Mouse (Mus musculus): ENCODE measurements at regions not wholly inside any gene's neighbourhood (a gene's known extent, or its start where the extent isn't known, plus 50 kb on each side); places are given as distances from the start of the nearest gene placed in this dataset.

GRCm38 (mm10) chr10:91314441-91314840 is 133.3 kb upstream of the Tmpo start:
- DNase-seq (ENCODE audit: low read depth, low spot score), result no peak

GRCm38 (mm10) chr10:91313316-91313715 is 132.2 kb upstream of the Tmpo start:
- no peak for DNase-seq (ENCODE audit: low read depth, low spot score)

- DNase-seq (ENCODE audit: low read depth, low spot score), result no peak
These were observed 131.8 kb upstream of the Tmpo start for GRCm38 (mm10) chr10:91312913-91313312.

GRCm38 (mm10) chr10:91300067-91300466 is 119.0 kb upstream of the Tmpo start:
- no peak for DNase-seq (ENCODE audit: low read depth, low spot score)

- DNase-seq (ENCODE audit: low read depth, low spot score), result peak; percentile 64
These were observed 116.8 kb upstream of the Tmpo start for GRCm38 (mm10) chr10:91297792-91298460.

GRCm38 (mm10) chr10:91295345-91295744 is 114.2 kb upstream of the Tmpo start:
- no peak for DNase-seq (ENCODE audit: low read depth, low spot score)

GRCm38 (mm10) chr10:91293226-91293625 is 112.1 kb upstream of the Tmpo start:
- DNase-seq (ENCODE audit: low read depth, low spot score), result no peak

- no peak for DNase-seq (ENCODE audit: low read depth, low spot score)
These were observed 103.1 kb upstream of the Tmpo start for GRCm38 (mm10) chr10:91284259-91284658.

GRCm38 (mm10) chr10:91270955-91271741 is 90.0 kb upstream of the Tmpo start:
- DNase-seq (ENCODE audit: low read depth, low spot score), result peak; percentile 82

GRCm38 (mm10) chr10:91270268-91270954 is 89.3 kb upstream of the Tmpo start:
- peak; percentile 72 for DNase-seq (ENCODE audit: low read depth, low spot score)

GRCm38 (mm10) chr10:91267886-91268285 is 86.8 kb upstream of the Tmpo start:
- DNase-seq (ENCODE audit: low read depth, low spot score), result no peak

GRCm38 (mm10) chr10:91260416-91260815 is 79.3 kb upstream of the Tmpo start:
- no peak for DNase-seq (ENCODE audit: low read depth, low spot score)

GRCm38 (mm10) chr10:91249681-91250195 is 68.6 kb upstream of the Tmpo start:
- no peak for DNase-seq (ENCODE audit: low read depth, low spot score)

- no peak for DNase-seq (ENCODE audit: low read depth, low spot score)
These were observed 63.2 kb upstream of the Tmpo start for GRCm38 (mm10) chr10:91244297-91244696.

GRCm38 (mm10) chr10:91242491-91243046 is 61.5 kb upstream of the Tmpo start:
- no peak for DNase-seq (ENCODE audit: low read depth, low spot score)

- DNase-seq (ENCODE audit: low read depth, low spot score), result peak; percentile 61
These were observed 60.5 kb upstream of the Tmpo start for GRCm38 (mm10) chr10:91241611-91242005.

GRCm38 (mm10) chr10:91240856-91241610 is 59.9 kb upstream of the Tmpo start:
- no peak for DNase-seq (ENCODE audit: low read depth, low spot score)

- no peak for DNase-seq (ENCODE audit: low read depth, low spot score)
These were observed 59.2 kb upstream of the Tmpo start for GRCm38 (mm10) chr10:91240320-91240719.

- peak; percentile 45 for DNase-seq (ENCODE audit: low read depth, low spot score)
These were observed 55.7 kb upstream of the Tmpo start for GRCm38 (mm10) chr10:91236844-91237243.

GRCm38 (mm10) chr10:91234709-91235108 is 53.6 kb upstream of the Tmpo start:
- no peak for DNase-seq (ENCODE audit: low read depth, low spot score)

Data from embryo, embryonic 11.5 days (tissue).